In genomic region chr5:67016450-67016849, GRCm38 (mm10) we compare ENCODE assay signal across 8 mouse cellular contexts.
DNase-seq lines count a peak whose midpoint lies in the region; ATAC-seq lines count a peak whose summit lies in the region.

No protein-coding gene starts in this region.

- peak; percentile 67 for DNase-seq in MN1 (ENCODE audit: low spot score)
- DNase-seq in c-Kit-negative CD71-positive TER-119-positive erythroid progenitor cells, embryonic 14.5 days (ENCODE audit: low read depth, low spot score), result peak; percentile 5
- DNase-seq in fibroblast of lung, adult 2 months (ENCODE audit: low read depth), result peak; percentile 38
- DNase-seq in heart, postnatal 4 days, result peak; percentile 86
- DNase-seq in layer of hippocampus, postnatal 25 days (ENCODE audit: extremely low spot score in 1 of 2, low spot score in 1 of 2), result peak; percentile 61 to 89
- DNase-seq in lung, postnatal 4 days, result peak; percentile 74 to 78
- DNase-seq in right cerebral cortex, postnatal 14 days, result peak; percentile 61

- ATAC-seq in activated CD4-positive, CD25-positive, alpha-beta regulatory T cell, adult 4 months, result no peak

Comparison
In these comparisons a context has a peak if more than half of its experiments do, and no peak if none do; other contexts are left out.
1. DNase-seq: peak in every context shown above with its lines; median percentile 86 in heart, postnatal 4 days; 76 in lung, postnatal 4 days; 75 in layer of hippocampus, postnatal 25 days; 67 in MN1; 61 in right cerebral cortex, postnatal 14 days; 38 in fibroblast of lung, adult 2 months; 5 in c-Kit-negative CD71-positive TER-119-positive erythroid progenitor cells, embryonic 14.5 days.